In genomic region chr19:59592060-59592459, GRCm38 (mm10) we compare ENCODE assay signal across 24 mouse cellular contexts.
DNase-seq lines count a peak whose midpoint lies in the region; ATAC-seq and TF ChIP-seq lines count a peak whose summit lies in the region.
"Had no signal": no experiment of that assay in that cellular context is flagged by ENCODE, and none has a peak within 500 bp of the region (broad histone marks: within the 10 kb centered on the region; RNA-seq: fewer than 3 reads in every experiment).

No protein-coding gene starts in this region.

- CTCF ChIA-PET in Patski (lab: Charles Lee): interaction anchor here (1.1 to 1.2 kb wide), 2 partner anchors 10 to 140 kb away, joined by 3 to 5 read pairs; no protein-coding TSS in a partner anchor

- no peak overlapping the region for H3K9ac ChIP-seq in kidney, embryonic 16.5 days (replicated peaks; ENCODE audit: low read length)
- H3K9ac ChIP-seq: embryonic facial prominence, embryonic 12.5 days; embryonic facial prominence, embryonic 15.5 days; forebrain, embryonic 12.5 days; forebrain, embryonic 15.5 days; hindbrain, embryonic 13.5 days; intestine, embryonic 15.5 days had no signal

- POLR2A ChIA-PET in Patski (lab: Charles Lee): interaction anchor here (0.7 kb wide), 1 partner anchor 546 kb away, joined by 3 read pairs; no protein-coding TSS in a partner anchor

- no peak overlapping the region for H3K4me3 ChIP-seq in kidney, embryonic 16.5 days (ENCODE audit: low read length)
- H3K4me3 ChIP-seq: embryonic facial prominence, embryonic 12.5 days; embryonic facial prominence, embryonic 15.5 days; forebrain, embryonic 12.5 days; forebrain, embryonic 15.5 days; hindbrain, embryonic 10.5 days; hindbrain, embryonic 13.5 days; intestine, embryonic 15.5 days had no signal

- intact Hi-C loops in heart, postnatal 36 days (cut with DNase I): no loop called here

- no peaks in the 10 kb centered on the region for H3K27me3 ChIP-seq in kidney, embryonic 16.5 days (ENCODE audit: insufficient read depth, low read length)
- H3K27me3 ChIP-seq in Patski: no peaks in the 10 kb centered on the region
- H3K27me3 ChIP-seq: embryonic facial prominence, embryonic 12.5 days; embryonic facial prominence, embryonic 15.5 days; intestine, embryonic 15.5 days had no signal

- H3K4me2 ChIP-seq in kidney, embryonic 16.5 days (replicated peaks; ENCODE audit: low read depth, low read length): no peak overlapping the region
- H3K4me2 ChIP-seq: embryonic facial prominence, embryonic 12.5 days; embryonic facial prominence, embryonic 15.5 days; forebrain, embryonic 12.5 days; forebrain, embryonic 15.5 days; heart, embryonic 11.5 days; hindbrain, embryonic 13.5 days; intestine, embryonic 15.5 days had no signal

- peak; percentile 21 for ATAC-seq in kidney, embryonic 16.5 days (ENCODE audit: low FRiP score, low TSS enrichment)
- peak; percentile 29 for ATAC-seq in Patski
- ATAC-seq: CD4-positive, CD25-positive, alpha-beta regulatory T cell, adult 4 months; forebrain, embryonic 15.5 days; hindbrain, embryonic 16.5 days; intestine, embryonic 15.5 days had no signal

- WGBS in kidney, embryonic 16.5 days: 38% methylated on average over 3 of the region's 3 CpGs

- no peaks in the 10 kb centered on the region for H3K9me3 ChIP-seq in kidney, embryonic 16.5 days (ENCODE audit: low read length)
- H3K9me3 ChIP-seq: embryonic facial prominence, embryonic 12.5 days; embryonic facial prominence, embryonic 15.5 days; forebrain, embryonic 12.5 days; forebrain, embryonic 15.5 days; hindbrain, embryonic 10.5 days; hindbrain, embryonic 13.5 days; intestine, embryonic 15.5 days had no signal

- peak overlapping the region; percentile 38; the same call in 1 of the 2 replicates for H3K27ac ChIP-seq in kidney, embryonic 16.5 days (ENCODE audit: low read length)
- H3K27ac ChIP-seq: embryonic facial prominence, embryonic 12.5 days; embryonic facial prominence, embryonic 15.5 days; forebrain, embryonic 12.5 days; forebrain, embryonic 15.5 days; hindbrain, embryonic 10.5 days; hindbrain, embryonic 13.5 days; intestine, embryonic 15.5 days had no signal

- TF ChIP-seq CTCF in Patski (IDR thresholded peaks at IDR 0.05): no peak

- in situ Hi-C loops in Patski (cut with MboI; ENCODE audit: low pct_unique_long_range_greater_than_20kb): no loop called here

- no peaks in the 10 kb centered on the region for H3K36me3 ChIP-seq in kidney, embryonic 16.5 days (ENCODE audit: insufficient read depth, low read length)
- H3K36me3 ChIP-seq: embryonic facial prominence, embryonic 12.5 days; embryonic facial prominence, embryonic 15.5 days; forebrain, embryonic 12.5 days; forebrain, embryonic 15.5 days; hindbrain, embryonic 10.5 days; hindbrain, embryonic 13.5 days; intestine, embryonic 15.5 days had no signal

- peaks cover 22% of the 10 kb centered on the region for H3K4me1 ChIP-seq in kidney, embryonic 16.5 days (ENCODE audit: insufficient read depth, low read length)

- DNase-seq in heart, adult 11 months: peak; percentile 64
- no peak for DNase-seq in heart, postnatal 36 days
- no peak for DNase-seq in kidney, postnatal 14 days
- DNase-seq in Patski (ENCODE audit: low read depth, low spot score): no peak
- DNase-seq in right cerebral cortex, postnatal 36 days (ENCODE audit: low spot score in 2 of 2): no peak
- DNase-seq: adrenal gland, adult 2 months; adrenal gland, postnatal 14 days; cerebellum, adult 11 months; cerebellum, adult 2 months; cerebellum, adult 9-11 months; cerebellum, postnatal 25 days; gastrocnemius, postnatal 10 days; gastrocnemius, postnatal 36 days had no signal
